Mouse (Mus musculus) MEL (cell line): ENCODE results near the gene Prap1. TPM values are rescaled to one million over a fixed set of nuclear protein-coding genes. Genes with fewer than 3 reads are reported as not detected.

Source experiments
- DNase-seq: peaks from one replicate; pipeline ENCODE4 v3.0.0; 2011; ENCODE audit warnings: low read depth, low spot score
- H3K27ac ChIP-seq: 2 replicates; pipeline ENCODE4 v1.5.1; 2012; ENCODE audit warnings: low read depth, mild to moderate bottlenecking, control low read depth, low read length, moderate library complexity; ENCODE audit not compliant: control insufficient read depth
- H3K27me3 ChIP-seq, 2 experiments: fragments of 150-350 bp in 1 of 2; sonication (generic) in 1 of 2; 2 replicates each; pipeline ENCODE4 v1.6.1; 2012; ENCODE audit warnings: low read length in 2 of 2, mild to moderate bottlenecking in 2 of 2, improper control_type of control experiment in 1 of 2, moderate library complexity in 1 of 2; ENCODE audit not compliant: insufficient read depth in 2 of 2, control insufficient read depth in 1 of 2
- H3K36me3 ChIP-seq, 2 experiments: 2 replicates each; pipeline ENCODE4 v1.6.1; 2012 to 2014; ENCODE audit warnings: low read length in 2 of 2, improper control_type of control experiment in 1 of 2, inconsistent platforms in 1 of 2, mild to moderate bottlenecking in 1 of 2; ENCODE audit not compliant: insufficient read depth in 2 of 2, control insufficient read depth in 1 of 2
- H3K4me1 ChIP-seq, 2 experiments: fragments of 150-350 bp in 1 of 2; sonication (generic) in 1 of 2; 2 replicates each; pipeline ENCODE4 v1.6.1; 2012; ENCODE audit warnings: low read length in 2 of 2, improper control_type of control experiment in 1 of 2, mild to moderate bottlenecking in 1 of 2; ENCODE audit not compliant: insufficient read depth in 2 of 2, control insufficient read depth in 1 of 2
- H3K4me3 ChIP-seq, 2 experiments: fragments of 150-350 bp in 1 of 2; sonication (generic) in 1 of 2; 2 replicates each; pipeline ENCODE4 v1.5.1; 2012; ENCODE audit warnings: low read depth in 2 of 2, low read length in 2 of 2, mild to moderate bottlenecking in 2 of 2, moderate library complexity in 2 of 2, control low read depth in 1 of 2, improper control_type of control experiment in 1 of 2; ENCODE audit not compliant: control insufficient read depth in 1 of 2, insufficient read depth in 1 of 2
- H3K79me2 ChIP-seq: 2 replicates; pipeline ENCODE4 v1.6.1; 2012; ENCODE audit warnings: mild to moderate bottlenecking, low read length, moderate library complexity; ENCODE audit not compliant: control insufficient read depth, poor library complexity, insufficient read depth
- H3K9ac ChIP-seq: 2 replicates; pipeline ENCODE4 v1.6.1; 2012; ENCODE audit warnings: low read depth, mild to moderate bottlenecking, control low read depth, low read length, moderate library complexity; ENCODE audit not compliant: control insufficient read depth, poor library complexity, severe bottlenecking
- H3K9me3 ChIP-seq: fragments of 150-350 bp; sonication (generic); replicated peaks from 2 replicates; pipeline ENCODE4 v1.6.1; 2012; ENCODE audit warnings: mild to moderate bottlenecking, low read length, improper control_type of control experiment, moderate library complexity; ENCODE audit not compliant: insufficient read depth
- BHLHE40 ChIP-seq: IDR thresholded peaks from 2 replicates; pipeline ENCODE4 v1.6.1; 2012; ENCODE audit warnings: low read depth, mild to moderate bottlenecking, inconsistent platforms, low read length, improper control_type of control experiment, borderline replicate concordance
- CHD1 ChIP-seq: IDR thresholded peaks from 2 replicates; pipeline ENCODE4 v1.6.1; 2012; ENCODE audit warnings: low read depth, mild to moderate bottlenecking, inconsistent platforms, low read length, improper control_type of control experiment
- CTCF ChIP-seq, 3 experiments: IDR thresholded peaks in 2 of 3; conservative IDR thresholded peaks in 1 of 3; 2 replicates each; pipeline ENCODE4 v1.5.1; 2011 to 2012; ENCODE audit warnings: low read length in 3 of 3, low read depth in 2 of 3, mild to moderate bottlenecking in 2 of 3, improper control_type of control experiment in 1 of 3, inconsistent platforms in 1 of 3, mixed read lengths in 1 of 3, moderate library complexity in 1 of 3; ENCODE audit not compliant: control insufficient read depth in 1 of 3, insufficient read depth in 1 of 3, poor library complexity in 1 of 3, severe bottlenecking in 1 of 3
- E2F4 ChIP-seq: IDR thresholded peaks from 2 replicates; pipeline ENCODE4 v1.6.1; 2011; ENCODE audit warnings: low read depth, low read length, improper control_type of control experiment, borderline replicate concordance
- ELF1 ChIP-seq: IDR thresholded peaks from 2 replicates; pipeline ENCODE4 v1.6.1; 2014; ENCODE audit warnings: low read depth, mild to moderate bottlenecking, inconsistent platforms, low read length, improper control_type of control experiment, moderate library complexity
- ETS1 ChIP-seq: IDR thresholded peaks from 2 replicates; pipeline ENCODE4 v1.6.1; 2012; ENCODE audit warnings: low read depth, mild to moderate bottlenecking, inconsistent platforms, low read length, improper control_type of control experiment, moderate library complexity
- HCFC1 ChIP-seq: IDR thresholded peaks from 2 replicates; pipeline ENCODE4 v1.6.1; 2012; ENCODE audit warnings: low read depth, mild to moderate bottlenecking, inconsistent platforms, low read length, improper control_type of control experiment, moderate library complexity
- JUND ChIP-seq: IDR thresholded peaks from 2 replicates; pipeline ENCODE4 v1.6.1; 2011; ENCODE audit warnings: low read depth, mild to moderate bottlenecking, improper control_type of control experiment, low read length
- MAFK ChIP-seq: IDR thresholded peaks from 2 replicates; pipeline ENCODE4 v1.6.1; 2011; ENCODE audit warnings: low read depth, mild to moderate bottlenecking, low read length, improper control_type of control experiment, borderline replicate concordance
- MAZ ChIP-seq: IDR thresholded peaks from 2 replicates; pipeline ENCODE4 v1.6.1; 2012; ENCODE audit warnings: low read depth, mild to moderate bottlenecking, inconsistent platforms, low read length, improper control_type of control experiment
- MEF2A ChIP-seq: IDR thresholded peaks from 2 replicates; pipeline ENCODE4 v1.6.1; 2014; ENCODE audit warnings: low read depth, mild to moderate bottlenecking, inconsistent platforms, low read length, improper control_type of control experiment; ENCODE audit not compliant: poor library complexity, insufficient replicate concordance, severe bottlenecking; ENCODE audit errors: extremely low read depth
- MXI1 ChIP-seq: IDR thresholded peaks from 2 replicates; pipeline ENCODE4 v1.6.1; 2011; ENCODE audit warnings: mild to moderate bottlenecking, low read depth, low read length, improper control_type of control experiment
- MYB ChIP-seq: IDR thresholded peaks from 2 replicates; pipeline ENCODE4 v1.6.1; 2011; ENCODE audit warnings: mild to moderate bottlenecking, low read depth, low read length, improper control_type of control experiment
- MYC ChIP-seq: IDR thresholded peaks from 2 replicates; pipeline ENCODE4 v1.6.1; 2011; ENCODE audit warnings: low read depth, mild to moderate bottlenecking, low read length, improper control_type of control experiment, moderate library complexity
- NRF1 ChIP-seq: IDR thresholded peaks from 2 replicates; pipeline ENCODE4 v1.6.1; 2014; ENCODE audit warnings: low read depth, mild to moderate bottlenecking, inconsistent platforms, low read length, improper control_type of control experiment, moderate library complexity; ENCODE audit not compliant: poor library complexity, insufficient read depth, severe bottlenecking
- POLR2A ChIP-seq, 2 experiments: IDR thresholded peaks; 2 replicates each; pipeline ENCODE4 v1.6.1; 2011 to 2012; ENCODE audit warnings: low read length in 2 of 2, mild to moderate bottlenecking in 2 of 2, control low read depth in 1 of 2, improper control_type of control experiment in 1 of 2, low read depth in 1 of 2, moderate library complexity in 1 of 2; ENCODE audit not compliant: control insufficient read depth in 1 of 2, insufficient read depth in 1 of 2, poor library complexity in 1 of 2
- POLR2AphosphoS5 ChIP-seq: IDR thresholded peaks from 2 replicates; pipeline ENCODE4 v1.6.1; 2012; ENCODE audit warnings: low read depth, borderline replicate concordance, mild to moderate bottlenecking, inconsistent platforms, low read length, moderate library complexity, mixed read lengths
- RAD21 ChIP-seq: IDR thresholded peaks from 2 replicates; pipeline ENCODE4 v1.6.1; 2011; ENCODE audit warnings: mild to moderate bottlenecking, low read depth, low read length, improper control_type of control experiment
- SIN3A ChIP-seq: IDR thresholded peaks from 2 replicates; pipeline ENCODE4 v1.6.1; 2012; ENCODE audit warnings: low read length, improper control_type of control experiment, inconsistent platforms
- SMC3 ChIP-seq: IDR thresholded peaks from 2 replicates; pipeline ENCODE4 v1.6.1; 2011; ENCODE audit warnings: low read depth, low read length, improper control_type of control experiment
- TAL1 ChIP-seq: IDR thresholded peaks from 2 replicates; pipeline ENCODE4 v1.6.1; 2012; ENCODE audit warnings: mild to moderate bottlenecking, inconsistent platforms, low read length, moderate library complexity, mixed read lengths
- TCF12 ChIP-seq: IDR thresholded peaks from 2 replicates; pipeline ENCODE4 v1.6.1; 2014; ENCODE audit warnings: low read depth, mild to moderate bottlenecking, inconsistent platforms, low read length, improper control_type of control experiment, moderate library complexity
- ZKSCAN1 ChIP-seq: IDR thresholded peaks from 2 replicates; pipeline ENCODE4 v1.6.1; 2012; ENCODE audit warnings: low read depth, mild to moderate bottlenecking, inconsistent platforms, low read length, improper control_type of control experiment, moderate library complexity
- ZMIZ1 ChIP-seq: IDR thresholded peaks from 2 replicates; pipeline ENCODE4 v1.6.1; 2012; ENCODE audit warnings: low read depth, mild to moderate bottlenecking, inconsistent platforms, low read length, improper control_type of control experiment, moderate library complexity
- ZNF384 ChIP-seq: IDR thresholded peaks from 2 replicates; pipeline ENCODE4 v1.6.1; 2012; ENCODE audit warnings: low read depth, mild to moderate bottlenecking, inconsistent platforms, low read length, improper control_type of control experiment
- polyA plus RNA-seq, 2 experiments: library from polyadenylated mRNA; stranded (reverse) in 1 of 2; unstranded in 1 of 2; fragments of >175 nt in 1 of 2; fragments of >200 nt in 1 of 2; gene quantifications; 2 replicates each; pipeline versions ENCODE4 v1.2.1 to v1.2.4; 2012; ENCODE audit warnings: low replicate concordance in 2 of 2, low read depth in 1 of 2; ENCODE audit not compliant: insufficient read length in 2 of 2, insufficient read depth in 1 of 2, missing spikeins in 1 of 2
- total RNA-seq: library from RNA; depleted of rRNA; stranded (reverse); fragments of 300-350 nt; gene quantifications from 2 replicates; pipeline ENCODE4 v1.2.3, GENCODE M21; 2012

The Prap1 gene
- total and polyA plus RNA-seq, 3 experiments: not detected

DNA sequence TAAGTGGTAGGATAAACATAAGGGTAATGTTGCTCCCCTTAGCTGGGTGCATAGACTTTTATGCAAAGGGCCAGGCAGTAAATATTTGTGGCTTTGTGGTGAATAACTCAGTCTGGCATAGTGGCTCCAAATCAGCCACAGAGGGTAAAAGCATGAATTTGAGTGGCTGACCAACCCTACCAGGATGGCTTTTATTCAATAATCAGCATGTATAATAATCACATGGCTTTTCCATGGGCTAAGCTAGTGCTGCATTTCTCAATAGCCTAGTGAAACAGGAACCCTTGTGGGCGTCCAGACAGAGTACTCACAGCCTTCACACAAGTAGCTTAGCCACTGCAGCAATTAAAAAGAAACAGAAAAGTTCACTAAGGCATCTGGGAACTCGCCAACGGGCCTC is 18.7 kb downstream of the Prap1 start:
- H3K9me3 ChIP-seq: no peaks in the 10 kb centered on the region
- H3K4me3 ChIP-seq: no peak overlapping the region
- H3K36me3 ChIP-seq: peaks cover under 1 to 2% of the 10 kb centered on the region in 2 experiments; a peak in 3 of 4 replicates
- no peaks in the 10 kb centered on the region for H3K27me3 ChIP-seq
- peaks cover 3% of the 10 kb centered on the region for H3K79me2 ChIP-seq
- H3K4me1 ChIP-seq: peaks cover under 1% of the 10 kb centered on the region in 2 experiments; a peak in 3 of 4 replicates
- H3K9ac ChIP-seq: no peak overlapping the region
- no peak overlapping the region for H3K27ac ChIP-seq
- TF ChIP-seq NRF1: no peak
- no peak for TF ChIP-seq CTCF (IDR thresholded peaks at IDR 0.05 in 2 of 3, conservative IDR thresholded peaks at IDR 0.05 in 1 of 3; ENCODE audit: control insufficient read depth in 1 of 3, insufficient read depth in 1 of 3, low read depth in 2 of 3, low read length in 3 of 3, poor library complexity in 1 of 3, severe bottlenecking in 1 of 3)
- TF ChIP-seq POLR2A (IDR thresholded peaks at IDR 0.05; ENCODE audit: control insufficient read depth in 1 of 2, insufficient read depth in 1 of 2, low read depth in 1 of 2, low read length in 2 of 2, poor library complexity in 1 of 2): no peak
- TF ChIP-seq HCFC1: no peak
- no peak for TF ChIP-seq ZKSCAN1
- TF ChIP-seq MXI1: no peak
- TF ChIP-seq ETS1: no peak
- TF ChIP-seq TAL1: no peak
- no peak for TF ChIP-seq BHLHE40
- no peak for TF ChIP-seq MAZ
- no peak for TF ChIP-seq TCF12
- TF ChIP-seq POLR2AphosphoS5: no peak
- TF ChIP-seq SMC3: no peak
- TF ChIP-seq ZNF384: no peak
- no peak for TF ChIP-seq MAFK
- TF ChIP-seq RAD21: no peak
- no peak for TF ChIP-seq MYC
- TF ChIP-seq, all 39 proteins: peak for 0
- DNase-seq: no peak

DNA sequence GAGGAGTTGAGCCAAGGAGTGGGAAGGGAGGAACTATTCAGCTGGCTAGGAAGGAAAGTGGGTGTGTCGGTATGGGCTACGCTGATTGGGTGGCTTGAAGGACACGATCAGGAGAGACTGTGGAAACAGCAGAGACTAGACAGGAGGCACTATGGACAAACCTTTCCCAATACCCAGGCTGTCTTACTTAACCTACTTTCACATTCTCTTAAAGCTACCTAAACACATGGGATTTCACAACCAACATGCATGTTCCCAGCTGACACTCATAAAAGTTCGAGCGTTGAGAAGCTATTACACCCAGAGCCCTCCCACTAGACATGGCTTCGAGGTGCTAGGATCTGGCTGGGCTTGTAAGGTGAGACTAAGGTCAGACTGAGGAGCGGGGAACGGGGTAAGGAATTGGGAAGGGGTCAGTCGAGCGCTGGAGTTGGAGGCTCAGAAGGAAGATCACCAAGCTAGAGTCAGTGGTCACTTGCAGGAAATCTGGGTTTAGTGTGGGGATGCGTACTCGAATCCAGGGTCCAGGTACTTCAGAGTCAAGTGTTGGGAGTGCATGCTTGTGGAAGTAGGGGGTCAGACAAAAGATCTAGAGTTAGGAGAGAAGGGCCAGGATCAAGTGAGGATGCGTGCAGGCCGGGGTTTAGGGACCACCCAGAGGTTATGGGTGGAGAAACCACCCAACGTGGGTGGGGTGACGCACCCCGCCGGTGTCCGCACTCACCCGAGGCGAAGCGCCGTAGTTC is 22.6 kb downstream of the Prap1 start, which contains the start of gene Paox:
Gene Paox (plus strand): TSS at position 217 of the 746 bp plus-strand sequence.
- Histone ChIP-seq H3K36me3 (peaks cover 0 to 2% of the 10 kb centered on the region in 2 experiments; a peak in 2 of 4 replicates), H3K4me3 (peak within 1 kb of the TSS; percentile 73 to 79), H3K27me3 (no peaks in the 10 kb centered on the region), H3K4me1 (peaks cover 5% of the 10 kb centered on the region in 2 experiments; a peak in 3 of 4 replicates), H3K27ac (peak within 1 kb of the TSS; percentile 65)
- peak; percentile 81 for DNase-seq
- TF ChIP-seq MEF2A (no peak), ZMIZ1 (no peak), CTCF (IDR thresholded peaks at IDR 0.05 in 2 of 3, conservative IDR thresholded peaks at IDR 0.05 in 1 of 3; ENCODE audit: control insufficient read depth in 1 of 3, insufficient read depth in 1 of 3, low read depth in 2 of 3, low read length in 3 of 3, poor library complexity in 1 of 3, severe bottlenecking in 1 of 3) (no peak), ETS1 (peak; percentile 20; the same call in 1 of the 2 replicates), E2F4 (no peak), SIN3A (peak; percentile 55), CHD1 (no peak), ELF1 (no peak), JUND (no peak), RAD21 (no peak), NRF1 (no peak), MYB (no peak)
- TF ChIP-seq, all 39 proteins: peak for 2
- Histone ChIP-seq H3K79me2 (peaks cover 3% of the 10 kb centered on the region), H3K9me3 (no peaks in the 10 kb centered on the region), H3K9ac (peak within 1 kb of the TSS; percentile 81)
